Mouse (Mus musculus) layer of hippocampus, adult 9-11 months (tissue): ENCODE data around the gene Trpd52l3.
"Not testable (repeated sequence)": the region's sequence is repeated elsewhere in the genome, so short reads cannot be mapped to it uniquely, and the experiment has no call there.

Experiments
- DNase-seq: peaks from one replicate; pipeline ENCODE4 v3.0.0; 2022

The Trpd52l3 gene

DNA sequence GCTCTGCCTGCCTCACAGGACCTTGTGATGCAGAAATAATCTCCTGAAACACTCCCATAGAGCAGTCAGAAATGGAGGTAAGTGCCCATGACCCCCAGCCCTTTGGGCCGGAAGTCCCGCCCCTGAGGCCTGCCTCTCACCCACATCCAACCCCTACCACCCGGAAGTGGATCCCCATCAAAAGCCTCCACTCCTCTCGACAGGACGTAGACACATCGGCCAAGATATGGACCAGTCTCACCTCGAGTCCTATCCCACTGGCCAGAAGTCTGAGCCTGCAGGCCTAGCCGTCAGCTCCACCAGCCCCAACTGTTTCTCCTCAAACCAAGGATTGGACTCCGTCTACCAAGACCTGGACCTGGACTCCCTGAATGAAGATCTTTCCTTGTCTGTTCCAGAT lies at the start of gene Trpd52l3:
Gene Trpd52l3, plus strand, starts transcription at position 170 of the 400 bp plus-strand sequence.
- no peak for DNase-seq

DNA sequence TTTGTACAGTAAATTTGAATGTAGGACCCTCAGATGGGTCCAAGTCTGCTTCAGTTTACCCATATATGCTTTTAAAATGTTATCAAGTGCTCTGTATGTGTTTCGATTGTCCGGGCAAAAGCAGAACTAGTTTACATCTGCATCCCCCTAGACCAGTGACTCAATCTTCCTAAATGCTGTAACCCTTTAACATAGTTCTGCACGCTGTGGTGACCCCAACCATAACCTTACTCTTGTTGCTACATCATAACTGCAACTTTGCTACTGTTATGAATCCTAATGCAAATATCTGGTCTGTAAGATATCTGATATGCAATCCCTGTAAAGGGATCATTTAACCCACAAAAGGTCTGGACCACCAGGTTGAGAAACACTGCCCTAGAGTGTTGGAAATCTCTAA lies 49.8 kb upstream of the Trpd52l3 start:
- no peak for DNase-seq

GRCm38 (mm10) chr19:29955454-29955853 lies 48.1 kb upstream of the Trpd52l3 start:
- DNase-seq, result no peak

DNA sequence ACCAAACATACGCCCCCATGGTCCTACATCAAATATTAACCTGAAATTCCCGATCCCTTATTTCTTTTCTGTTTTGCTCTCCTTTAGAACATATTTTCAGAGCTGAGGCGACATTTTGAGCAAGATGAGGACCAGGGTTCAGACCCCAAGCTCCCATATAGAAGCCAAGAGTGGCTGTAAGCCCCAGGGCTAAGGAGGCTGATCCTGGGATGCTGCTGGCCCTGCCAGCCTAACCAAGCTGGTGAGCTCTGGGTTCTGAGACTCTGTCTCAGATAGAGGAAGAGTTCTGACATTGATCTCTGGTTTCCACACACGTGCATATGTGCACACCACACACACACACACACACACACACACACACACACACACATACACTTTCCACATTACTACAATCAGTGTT lies 42.7 kb upstream of the Trpd52l3 start:
- DNase-seq, result no peak

GRCm38 (mm10) chr19:29961842-29962241 lies 41.7 kb upstream of the Trpd52l3 start:
- DNase-seq, result no peak

- no peak for DNase-seq
Measured at GRCm38 (mm10) chr19:29963598-29964092, 39.9 kb upstream of the Trpd52l3 start.

DNA sequence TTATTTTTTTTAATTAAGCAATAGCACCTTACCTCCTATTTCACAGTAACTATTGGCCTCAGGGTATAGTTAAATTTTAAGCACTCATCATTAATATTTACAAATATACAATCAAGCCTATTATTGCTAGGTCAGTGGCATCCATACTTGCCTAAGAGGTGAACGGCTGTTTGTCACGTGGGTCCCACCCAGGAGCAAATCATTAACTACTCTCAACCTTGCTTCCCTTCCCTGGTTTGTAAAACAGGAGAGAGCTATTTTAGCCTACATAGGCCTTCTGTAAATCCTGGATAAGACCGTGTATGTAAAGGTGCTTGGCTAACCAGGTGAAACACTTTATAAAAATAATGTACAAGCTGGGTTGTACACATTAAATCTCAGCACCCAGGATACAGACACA lies 35.6 kb upstream of the Trpd52l3 start:
- DNase-seq, result no peak

DNA sequence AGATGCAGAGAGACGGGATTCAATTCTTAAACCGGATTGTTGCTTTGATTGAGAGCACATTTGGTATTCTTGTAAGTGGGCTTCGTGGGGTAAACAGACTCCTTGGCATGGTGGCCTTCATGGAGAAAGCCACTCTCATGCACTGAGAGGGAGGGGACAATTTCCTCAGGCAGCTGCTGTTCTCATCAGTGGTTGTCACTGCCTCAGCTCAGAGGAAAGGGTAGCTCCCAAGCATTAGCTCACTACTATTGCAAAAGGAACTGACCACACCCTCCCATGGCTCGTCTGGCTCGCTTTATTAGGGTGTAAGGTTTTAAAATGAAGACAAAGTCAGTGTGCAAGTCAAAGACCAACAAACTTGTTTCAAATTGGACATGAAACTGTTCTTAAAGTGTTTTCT lies 30.2 kb upstream of the Trpd52l3 start:
- no peak for DNase-seq

- peak; percentile 12 for DNase-seq
Measured at GRCm38 (mm10) chr19:29978847-29979246, 24.7 kb upstream of the Trpd52l3 start.

DNA sequence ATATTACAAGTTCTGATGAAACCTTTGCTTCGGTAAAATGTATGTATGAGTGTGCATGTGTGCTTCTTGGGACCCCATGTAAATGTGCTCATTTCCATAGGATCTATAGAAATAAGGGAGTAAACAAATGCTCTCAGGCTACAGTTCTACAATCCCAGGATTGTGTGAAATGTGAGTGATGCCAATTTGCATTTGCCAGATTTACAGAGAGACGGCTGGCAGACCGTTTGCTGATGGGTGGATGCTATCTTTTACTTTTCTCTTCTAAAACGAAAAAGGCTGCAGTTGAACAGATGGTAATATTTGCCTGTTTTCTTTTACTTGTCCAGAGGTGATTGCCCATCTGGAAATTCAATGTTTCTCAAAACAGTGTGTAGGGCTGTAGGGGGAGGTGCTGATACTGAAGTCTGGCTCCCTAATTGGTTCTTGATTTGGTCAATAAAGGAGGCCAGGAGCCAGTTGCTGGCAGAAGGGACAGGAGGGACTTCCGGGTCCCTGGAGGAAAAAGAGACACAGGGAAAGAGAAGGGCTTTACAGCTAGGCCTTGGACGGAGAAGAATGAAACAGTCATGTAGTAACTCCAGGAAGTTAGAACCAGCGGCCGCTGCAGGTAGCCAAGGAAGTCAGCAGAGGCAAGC lies 24.0 kb upstream of the Trpd52l3 start:
- DNase-seq, result peak; percentile 27

DNA sequence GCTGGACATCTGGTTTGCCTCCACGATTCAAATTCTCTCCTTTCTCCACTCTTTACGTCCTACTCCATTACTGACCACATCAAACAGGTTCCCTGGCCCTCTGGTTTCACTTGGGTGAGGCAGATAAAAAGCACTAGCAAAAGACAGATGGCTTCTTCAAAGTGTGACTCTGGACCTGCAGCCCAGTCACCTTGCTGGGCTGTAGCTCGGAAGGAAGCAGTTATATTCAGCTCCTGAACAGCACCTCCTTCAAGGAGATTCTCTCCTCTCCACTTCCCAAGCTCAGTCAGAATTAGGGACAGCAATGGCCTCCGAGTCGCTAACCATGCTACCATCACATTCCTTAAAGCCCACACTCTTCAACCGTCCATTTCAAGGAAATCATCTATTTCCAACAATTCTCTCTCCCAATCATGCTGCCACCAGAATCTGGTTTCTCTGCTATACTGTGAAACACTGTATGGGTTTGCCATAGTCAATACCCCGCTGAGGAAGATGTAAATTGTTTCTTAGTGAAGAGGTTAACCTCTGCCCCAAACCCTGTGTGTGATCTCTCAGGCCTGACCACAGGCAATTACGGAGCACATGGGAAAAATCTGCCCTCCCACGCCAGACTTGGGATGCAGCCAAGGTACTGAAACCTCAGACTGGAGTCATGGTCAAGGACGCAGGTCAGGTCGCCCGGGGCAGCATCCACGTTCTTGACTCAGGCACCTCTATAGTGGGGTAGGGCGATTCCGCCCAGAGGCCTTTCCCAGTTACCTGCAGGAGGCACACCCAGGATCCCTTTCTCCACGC lies 19.2 kb upstream of the Trpd52l3 start:
- no peak for DNase-seq

- peak; percentile 10 for DNase-seq
Measured at GRCm38 (mm10) chr19:29986464-29987091, 17.0 kb upstream of the Trpd52l3 start.

- no peak for DNase-seq
Measured at GRCm38 (mm10) chr19:30000406-30001365, 2.9 kb upstream of the Trpd52l3 start.

DNA sequence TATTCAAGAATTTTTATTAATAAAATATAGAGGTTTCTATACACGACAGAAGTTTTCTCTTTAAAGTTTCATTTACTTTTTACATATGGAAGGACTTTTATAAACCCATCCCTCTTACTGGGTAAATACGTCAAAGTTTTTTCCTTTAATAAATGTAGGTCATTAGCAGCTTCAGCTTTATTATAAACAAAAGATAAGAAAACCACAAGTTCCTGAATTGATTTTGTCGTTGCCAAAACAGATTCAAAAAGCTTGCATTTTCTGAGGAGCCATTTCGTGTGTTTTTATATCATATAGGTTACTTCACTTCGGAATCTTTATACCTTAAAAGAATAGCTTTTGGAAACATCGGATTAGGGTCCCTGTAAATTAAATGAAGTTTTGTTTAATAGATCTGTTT lies 2.0 kb upstream of the Trpd52l3 start:
- DNase-seq, result no peak

DNA sequence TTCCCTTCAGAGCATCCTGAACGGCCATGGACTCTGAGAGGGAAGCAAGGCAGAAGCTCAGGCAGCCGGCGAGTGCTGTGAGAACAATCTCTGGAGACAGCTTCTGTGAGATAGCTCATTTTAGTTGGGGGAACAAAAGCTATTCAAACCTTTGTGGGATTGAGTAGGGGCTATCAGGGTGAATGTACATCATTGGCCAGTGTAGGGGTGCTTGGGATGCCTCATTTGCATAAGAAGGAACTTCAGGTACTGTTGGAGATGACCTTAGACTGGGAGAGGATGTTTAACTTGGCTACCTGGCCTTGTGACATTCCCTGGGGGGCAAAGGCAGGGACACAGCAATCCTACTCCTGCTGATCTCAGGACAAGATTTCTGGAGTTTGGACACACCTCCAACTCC lies 2.8 kb downstream of the Trpd52l3 start:
- DNase-seq, result no peak

GRCm38 (mm10) chr19:30010520-30011296 lies 7.1 kb downstream of the Trpd52l3 start:
- DNase-seq, result no peak

GRCm38 (mm10) chr19:30014331-30014730 lies 10.7 kb downstream of the Trpd52l3 start:
- no peak for DNase-seq

GRCm38 (mm10) chr19:30016156-30016555 lies 12.6 kb downstream of the Trpd52l3 start:
- no peak for DNase-seq

- not testable (repeated sequence) for DNase-seq
Measured at GRCm38 (mm10) chr19:30023419-30023818, 19.8 kb downstream of the Trpd52l3 start.

DNA sequence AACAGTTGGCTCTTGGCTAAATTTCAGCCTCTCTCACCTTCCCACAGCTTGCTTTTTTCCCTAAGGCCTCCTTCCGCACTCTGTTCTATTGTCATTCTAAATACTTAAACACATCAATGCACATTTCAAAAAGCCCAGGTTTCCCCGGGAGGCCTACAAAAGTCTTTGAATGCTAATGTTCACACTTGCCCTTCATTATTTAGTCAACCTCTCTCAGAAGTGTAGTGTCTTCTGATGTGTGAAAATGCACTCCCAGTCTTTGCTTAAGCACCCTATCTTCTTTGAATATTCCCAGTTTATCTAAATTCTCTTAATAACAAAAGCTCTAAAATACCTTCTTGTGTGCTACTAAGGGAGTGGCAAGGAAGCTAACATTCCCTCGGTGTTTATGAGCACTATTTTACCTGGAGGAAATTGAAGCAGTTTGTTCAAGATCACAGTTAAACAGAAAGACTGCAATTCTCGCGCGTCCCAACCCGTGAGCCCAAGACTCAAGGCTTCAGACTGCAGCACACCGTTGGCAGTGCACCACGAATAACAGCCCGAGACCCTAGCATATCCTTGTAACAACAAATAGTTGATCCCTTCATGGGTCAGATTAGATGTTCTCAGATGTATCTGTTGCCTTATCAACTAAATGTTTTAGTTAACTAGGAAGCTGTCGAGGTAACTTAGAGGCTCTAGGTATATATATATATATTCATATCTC lies 25.6 kb downstream of the Trpd52l3 start:
- no peak for DNase-seq
